Mouse (Mus musculus) embryonic facial prominence, embryonic 14.5 days (tissue): ENCODE data around the gene Fdxacb1. TPM values are rescaled to one million over a fixed set of nuclear protein-coding genes. Genes with fewer than 3 reads are reported as not detected.
A peak's percentile ranks its signal among the peaks of the same experiment; 100 is the strongest.

Experiments
- ATAC-seq: fragments of 200-750 bp; cut with Nextera tagmentation; 2 replicates; pipeline ENCODE4 v1.8.0; 2017; ENCODE audit warnings: low read depth, moderate number of reproducible peaks, moderate TSS enrichment
- DNase-seq: peaks from one replicate; pipeline ENCODE4 v3.0.0-alpha.2; 2015; ENCODE audit warnings: low spot score
- H3K27ac ChIP-seq: fragments of 300-500 bp; sonication (generic); replicated peaks from 2 replicates; pipeline ENCODE4 v1.5.1; 2014; ENCODE audit warnings: low read depth, mild to moderate bottlenecking, low read length, moderate library complexity
- H3K27me3 ChIP-seq: fragments of 300-500 bp; sonication (generic); replicated peaks from 2 replicates; pipeline ENCODE4 v1.6.1; 2014; ENCODE audit warnings: low read length; ENCODE audit not compliant: control insufficient read depth, insufficient read depth
- H3K36me3 ChIP-seq: fragments of 300-500 bp; sonication (generic); 2 replicates; pipeline ENCODE4 v1.6.1; 2014; ENCODE audit warnings: low read length, mixed read lengths; ENCODE audit not compliant: control insufficient read depth, insufficient read depth
- H3K4me1 ChIP-seq: fragments of 300-500 bp; sonication (generic); 2 replicates; pipeline ENCODE4 v1.6.1; 2014; ENCODE audit warnings: antibody characterized with exemption, low read length; ENCODE audit not compliant: control insufficient read depth, insufficient read depth
- H3K4me2 ChIP-seq: fragments of 300-500 bp; sonication (generic); 2 replicates; pipeline ENCODE4 v1.6.1; 2014; ENCODE audit warnings: low read depth, mild to moderate bottlenecking, low read length, moderate library complexity, mixed read lengths
- H3K4me3 ChIP-seq: fragments of 300-500 bp; sonication (generic); 2 replicates; pipeline ENCODE4 v1.5.1; 2014; ENCODE audit warnings: low read depth, mild to moderate bottlenecking, low read length
- H3K9ac ChIP-seq: fragments of 300-500 bp; sonication (generic); 2 replicates; pipeline ENCODE4 v1.6.1; 2014; ENCODE audit warnings: low read depth, mild to moderate bottlenecking, low read length, moderate library complexity, mixed read lengths
- H3K9me3 ChIP-seq: fragments of 300-500 bp; sonication (generic); 2 replicates; pipeline ENCODE4 v1.6.1; 2016; ENCODE audit warnings: low read length; ENCODE audit not compliant: control insufficient read depth
- WGBS: fragments of 180-500 bp; shearing (Covaris S2); extraction: QIAGEN DNeasy Blood & Tissue Kit; methylation state at CpG from one replicate; pipeline ENCODE4 v1.1.7; 2014; 5-methylcytosine and 5-hydroxymethylcytosine counted together
- polyA plus RNA-seq: library from polyadenylated mRNA; unstranded; fragments of >200 nt; fragmentation: Nextera tagmentation; extraction: Ambion mirVana; gene quantifications from 2 replicates; pipeline ENCODE4 v1.2.1, GENCODE M21; 2014

Fdxacb1 gene
- polyA plus RNA-seq, 1 experiment from 2014 or later = 10.2 TPM

- Histone ChIP-seq H3K4me2 (peak overlapping the region; percentile 89), H3K27me3 (no peaks in the 10 kb centered on the region), H3K4me1 (peaks cover 21% of the 10 kb centered on the region), H3K4me3 (peak overlapping the region; percentile 64), H3K9me3 (no peaks in the 10 kb centered on the region), H3K9ac (peak overlapping the region; percentile 80), H3K36me3 (no peaks in the 10 kb centered on the region), H3K27ac (peak overlapping the region; percentile 65)
- 0 out of 2 replicates have a peak, but pooled peaks have one; percentile 26 for ATAC-seq
- WGBS = 2% methylated on average over 29 of the region's 30 CpGs
- peak; percentile 73 for DNase-seq
Measured at GRCm38 (mm10) chr9:50727171-50727924, 40.7 kb upstream of the Fdxacb1 start.

GRCm38 (mm10) chr9:50727925-50728651 is 39.9 kb upstream of the Fdxacb1 start:
- Histone ChIP-seq H3K27me3 (no peaks in the 10 kb centered on the region), H3K9ac (peak overlapping the region; percentile 80), H3K4me1 (peaks cover 19% of the 10 kb centered on the region), H3K4me2 (peak overlapping the region; percentile 89), H3K9me3 (no peaks in the 10 kb centered on the region), H3K4me3 (peak overlapping the region; percentile 64), H3K27ac (peak overlapping the region; percentile 65), H3K36me3 (no peaks in the 10 kb centered on the region)
- ATAC-seq (peak; percentile 97), DNase-seq (peak; percentile 95)
- WGBS = under 1% methylated on average over 40 of the region's 45 CpGs

DNA sequence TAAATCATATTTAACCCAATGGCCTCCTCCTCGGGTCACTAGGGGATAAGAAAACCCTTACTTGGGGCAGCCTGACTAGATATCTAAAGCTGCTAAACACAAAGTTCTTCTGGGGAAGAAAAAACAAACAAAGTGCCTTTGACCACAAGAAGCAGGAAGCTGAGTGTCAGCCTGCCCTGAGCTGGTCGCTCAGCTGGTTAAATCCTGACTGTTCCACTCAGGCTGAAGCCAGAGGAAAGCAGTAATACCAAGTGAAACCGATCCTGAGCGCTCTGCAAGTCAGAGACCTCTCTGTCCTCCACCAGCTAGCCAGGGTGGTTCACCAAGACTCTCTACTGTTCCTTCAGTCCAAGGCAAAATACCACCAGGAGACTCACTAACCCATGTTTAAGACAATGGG is 38.4 kb upstream of the Fdxacb1 start:
- H3K27me3 ChIP-seq = no peaks in the 10 kb centered on the region
- ATAC-seq (no peak), DNase-seq (no peak)
- 37% methylated on average over 4 of the region's 4 CpGs for WGBS
- H3K4me3 ChIP-seq = no peak overlapping the region
- H3K9ac ChIP-seq = no peak overlapping the region
- no peak overlapping the region for H3K4me2 ChIP-seq
- H3K27ac ChIP-seq = no peak overlapping the region; the same call in 1 of the 2 replicates
- peaks cover 16% of the 10 kb centered on the region for H3K4me1 ChIP-seq
- H3K9me3 ChIP-seq = no peaks in the 10 kb centered on the region
- H3K36me3 ChIP-seq = no peaks in the 10 kb centered on the region

DNA sequence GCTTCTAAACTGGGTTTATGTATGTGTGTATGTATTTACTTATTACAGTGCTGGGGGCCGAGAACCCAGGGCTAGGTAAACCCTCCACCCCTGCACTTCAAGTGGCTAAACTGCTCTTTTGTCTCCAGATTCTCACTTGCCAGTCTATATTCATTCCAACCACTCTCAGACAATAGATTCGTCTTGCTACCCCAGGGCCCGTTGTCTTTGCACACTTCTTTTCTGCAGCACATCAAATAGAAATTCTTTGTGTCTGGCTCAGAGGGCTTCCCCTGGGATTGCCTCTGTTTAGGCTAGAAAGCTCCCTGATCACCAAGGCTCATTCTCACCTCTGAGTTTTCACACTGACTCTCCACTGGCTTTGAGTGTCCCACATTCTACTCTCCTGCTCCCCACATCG is 35.5 kb upstream of the Fdxacb1 start:
- H3K4me1 ChIP-seq = no peaks in the 10 kb centered on the region
- no peaks in the 10 kb centered on the region for H3K9me3 ChIP-seq
- ATAC-seq (no peak), DNase-seq (no peak)
- no peak overlapping the region for H3K27ac ChIP-seq
- H3K4me3 ChIP-seq = no peak overlapping the region
- WGBS = 35% methylated on average over 4 of the region's 4 CpGs
- H3K4me2 ChIP-seq = no peak overlapping the region
- H3K27me3 ChIP-seq = no peaks in the 10 kb centered on the region
- no peak overlapping the region for H3K9ac ChIP-seq
- H3K36me3 ChIP-seq = no peaks in the 10 kb centered on the region

- peak; percentile 73 for DNase-seq
- no peak overlapping the region for H3K9ac ChIP-seq
- WGBS = 3% methylated on average over 9 of the region's 9 CpGs
- H3K27me3 ChIP-seq = no peaks in the 10 kb centered on the region
- ATAC-seq = no peak
- peak overlapping the region; percentile 21; the same call in 1 of the 2 replicates for H3K4me2 ChIP-seq
- no peaks in the 10 kb centered on the region for H3K36me3 ChIP-seq
- no peak overlapping the region for H3K27ac ChIP-seq
- H3K4me1 ChIP-seq = peaks cover 4% of the 10 kb centered on the region; the same call in 1 of the 2 replicates
- H3K4me3 ChIP-seq = no peak overlapping the region
- H3K9me3 ChIP-seq = no peaks in the 10 kb centered on the region
Measured at GRCm38 (mm10) chr9:50734989-50735388, 33.0 kb upstream of the Fdxacb1 start.

GRCm38 (mm10) chr9:50738914-50739870 is 28.8 kb upstream of the Fdxacb1 start, which contains the start of gene Dixdc1:
TSS of gene Dixdc1 (minus strand) at chr9:50739517.
- H3K4me2 ChIP-seq = peak within 1 kb of the TSS; percentile 57
- no peaks in the 10 kb centered on the region for H3K36me3 ChIP-seq
- DNase-seq = peak; percentile 93
- no peaks in the 10 kb centered on the region for H3K27me3 ChIP-seq
- peak within 1 kb of the TSS; percentile 34 for H3K4me3 ChIP-seq
- no peak within 1 kb of the TSS for H3K9ac ChIP-seq
- WGBS = 14% methylated on average over 36 of the region's 36 CpGs
- peaks cover 4% of the 10 kb centered on the region; the same call in 1 of the 2 replicates for H3K4me1 ChIP-seq
- ATAC-seq = peak; percentile 96
- H3K27ac ChIP-seq = no peak within 1 kb of the TSS
- H3K9me3 ChIP-seq = no peaks in the 10 kb centered on the region

- Histone ChIP-seq H3K9ac (no peak overlapping the region), H3K4me2 (no peak overlapping the region), H3K36me3 (no peaks in the 10 kb centered on the region), H3K4me3 (no peak overlapping the region), H3K4me1 (peaks cover 7% of the 10 kb centered on the region), H3K9me3 (no peaks in the 10 kb centered on the region), H3K27me3 (no peaks in the 10 kb centered on the region), H3K27ac (no peak overlapping the region)
- no peak for DNase-seq
- 84% methylated on average over 14 of the region's 14 CpGs for WGBS
- no peak for ATAC-seq
Measured at GRCm38 (mm10) chr9:50740867-50741784, 26.9 kb upstream of the Fdxacb1 start.
